Comparison of ENCODE assay signal across 8 mouse cellular contexts in the genomic region with DNA sequence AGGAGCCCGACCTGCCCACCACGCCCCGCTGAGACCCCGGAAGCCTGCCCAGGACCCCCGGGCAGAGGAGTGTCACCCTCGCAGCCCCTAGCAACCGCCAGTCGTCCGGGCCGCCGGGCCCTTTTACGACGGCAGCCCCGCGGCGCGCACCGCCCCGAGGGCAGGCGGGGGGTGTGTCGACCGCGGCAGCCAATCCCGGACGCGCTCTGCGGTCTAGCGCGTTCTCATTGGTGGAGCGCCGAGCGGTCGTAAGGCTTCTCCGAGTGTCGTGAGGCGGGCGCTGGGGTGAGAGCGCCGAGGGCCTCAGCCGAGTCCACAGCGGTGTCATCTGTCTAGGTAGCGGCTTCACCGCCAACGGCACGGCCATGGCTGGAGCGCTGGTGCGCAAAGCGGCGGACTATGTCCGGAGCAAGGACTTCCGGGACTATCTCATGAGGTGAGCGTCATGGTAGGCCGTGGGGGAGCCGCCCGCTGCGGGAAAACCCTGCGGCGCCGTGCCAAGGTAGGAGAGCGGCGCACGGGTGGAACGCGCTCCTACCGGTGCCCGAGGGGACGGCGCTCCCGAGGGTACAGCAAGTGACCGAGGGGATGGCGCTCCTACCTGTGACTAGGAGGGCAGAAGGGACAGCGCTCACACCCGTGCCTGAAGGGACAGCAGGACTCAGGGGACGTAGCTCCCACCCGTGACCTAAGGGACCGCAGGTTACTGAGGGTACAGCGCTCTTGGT. TPM values are rescaled to one million over a fixed set of nuclear protein-coding genes. Genes with fewer than 3 reads are reported as not detected.
DNase-seq lines count a peak whose midpoint lies in the region; ATAC-seq lines count a peak whose summit lies in the region.

No protein-coding gene starts in this region.

- peak overlapping the region; percentile 100 for H3K4me2 ChIP-seq in hindbrain, embryonic 12.5 days (replicated peaks)

- peak; percentile 98 for DNase-seq in MN1 (ENCODE audit: low spot score)
- peak; percentile 96 for DNase-seq in cerebellum, adult 9-10 months
- DNase-seq in frontal cortex, adult 2 months (ENCODE audit: extremely low spot score in 1 of 2, low spot score in 1 of 2) = peak; percentile 91 to 95
- peak; percentile 95 to 97 for DNase-seq in layer of hippocampus, postnatal 14 days (ENCODE audit: low spot score in 2 of 2)
- peak; percentile 95 for DNase-seq in lung, postnatal 14 days
- peak; percentile 88 for DNase-seq in retina, adult 2 months (ENCODE audit: low read depth, low spot score)
- DNase-seq in thymus, postnatal 36 days = peak; percentile 94 to 96

- peak overlapping the region; percentile 85 for H3K9ac ChIP-seq in hindbrain, embryonic 12.5 days

- peak overlapping the region; percentile 87 for H3K4me3 ChIP-seq in hindbrain, embryonic 12.5 days

- peak overlapping the region; percentile 91 for H3K27ac ChIP-seq in hindbrain, embryonic 12.5 days

- WGBS in hindbrain, embryonic 12.5 days = under 1% methylated on average over 77 of the region's 77 CpGs

- peaks cover 16% of the 10 kb centered on the region for H3K4me1 ChIP-seq in hindbrain, embryonic 12.5 days

- H3K27me3 ChIP-seq in hindbrain, embryonic 12.5 days = peaks cover 8% of the 10 kb centered on the region

- no peaks in the 10 kb centered on the region for H3K9me3 ChIP-seq in hindbrain, embryonic 12.5 days (replicated peaks)

- no peaks in the 10 kb centered on the region for H3K36me3 ChIP-seq in hindbrain, embryonic 12.5 days

- peak; percentile 97 for ATAC-seq in hindbrain, embryonic 12.5 days (ENCODE audit: low FRiP score)

RNA-seq across cellular contexts. Expression of gene Mpc1, which starts 1.0 kb away (rescaled TPM):
- polyA plus RNA-seq in frontal cortex, adult 2 months (2012; rRNA removed) = 383 and 417 TPM in 2 replicates
- 134 and 138 TPM in 2 replicates for polyA plus RNA-seq in hindbrain, embryonic 12.5 days (2016; fragmentation: Nextera tagmentation; extraction: Ambion mirVana)
- total RNA-seq in layer of hippocampus, postnatal 14 days (2021) = 100 to 1,000 TPM; 165 to 175 TPM

RNA-seq across cellular contexts. Expression of gene Sft2d1, which starts 27.2 kb away (rescaled TPM):
- polyA plus RNA-seq in frontal cortex, adult 2 months (2012; rRNA removed) = 117 and 134 TPM in 2 replicates
- polyA plus RNA-seq in hindbrain, embryonic 12.5 days (2016; fragmentation: Nextera tagmentation; extraction: Ambion mirVana) = 109 and 112 TPM in 2 replicates
- total RNA-seq in layer of hippocampus, postnatal 14 days (2021) = 10 to 100 TPM; 55.7 to 58.9 TPM

RNA-seq across cellular contexts. Expression of gene Ccr6, which starts 47.8 kb away (rescaled TPM):
- 0.08 TPM in 1 of 2 replicates, not detected in the other for polyA plus RNA-seq in frontal cortex, adult 2 months (2012; rRNA removed)
- not detected in 2 replicates for polyA plus RNA-seq in hindbrain, embryonic 12.5 days (2016; fragmentation: Nextera tagmentation; extraction: Ambion mirVana)
- total RNA-seq in layer of hippocampus, postnatal 14 days (2021) = not detected

RNA-seq across cellular contexts. Expression of gene Prr18, which starts 53.6 kb away (rescaled TPM):
- polyA plus RNA-seq in frontal cortex, adult 2 months (2012; rRNA removed) = 23.2 and 27.8 TPM in 2 replicates
- 4.3 and 4.5 TPM in 2 replicates for polyA plus RNA-seq in hindbrain, embryonic 12.5 days (2016; fragmentation: Nextera tagmentation; extraction: Ambion mirVana)
- 10 to 100 TPM; 12.2 to 13.6 TPM for total RNA-seq in layer of hippocampus, postnatal 14 days (2021)

Comparison
In these comparisons a context has a peak if more than half of its experiments do, and no peak if none do; other contexts are left out.
1. Peak in every context shown above with its lines: DNase-seq, ATAC-seq, H3K4me3 ChIP-seq and H3K27ac ChIP-seq.